Comparison of ENCODE assay signal across 13 mouse cellular contexts in the genomic region with DNA sequence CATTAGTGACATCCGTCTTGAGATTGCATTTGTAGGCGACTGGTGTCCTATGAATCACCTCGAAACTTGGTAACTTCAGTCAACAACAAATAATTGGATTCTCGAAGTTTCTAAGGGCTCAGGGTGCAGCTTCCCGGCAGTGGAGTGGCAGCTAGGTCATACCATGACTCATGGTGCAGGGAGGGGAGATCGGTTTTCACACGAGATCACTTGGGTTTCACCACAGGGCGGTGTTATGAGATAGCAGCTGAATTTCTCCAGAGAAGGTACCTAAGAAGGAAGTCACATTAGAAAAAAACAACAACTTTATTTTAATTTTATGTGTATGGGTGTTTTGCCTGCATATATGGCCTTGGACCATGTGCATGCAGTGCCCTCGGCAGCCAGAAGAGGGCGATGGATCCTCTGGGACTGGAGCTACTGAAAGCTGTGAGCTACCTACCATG. TPM values are rescaled to one million over a fixed set of nuclear protein-coding genes. Genes with fewer than 3 reads are reported as not detected.
DNase-seq lines count a peak whose midpoint lies in the region; ATAC-seq lines count a peak whose summit lies in the region.
"Had no signal": no experiment of that assay in that cellular context is flagged by ENCODE, and none has a peak within 500 bp of the region (broad histone marks: within the 10 kb centered on the region; RNA-seq: fewer than 3 reads in every experiment).

No protein-coding gene starts in this region.

- no peaks in the 10 kb centered on the region for H3K36me3 ChIP-seq in hindbrain, embryonic 13.5 days
- H3K36me3 ChIP-seq: embryonic facial prominence, embryonic 15.5 days; midbrain, embryonic 12.5 days had no signal

- no peak overlapping the region for H3K4me3 ChIP-seq in hindbrain, embryonic 13.5 days
- H3K4me3 ChIP-seq: embryonic facial prominence, embryonic 15.5 days; midbrain, embryonic 12.5 days had no signal

- no peaks in the 10 kb centered on the region for H3K9me3 ChIP-seq in hindbrain, embryonic 13.5 days
- H3K9me3 ChIP-seq: embryonic facial prominence, embryonic 15.5 days; midbrain, embryonic 12.5 days had no signal

- intact Hi-C loops in heart, postnatal 10 days (cut with DNase I) = no loop called here
- intact Hi-C loops in left cerebral cortex, postnatal 14 days (cut with DNase I) = no loop called here

- no peaks in the 10 kb centered on the region for H3K4me1 ChIP-seq in hindbrain, embryonic 13.5 days (replicated peaks)
- H3K4me1 ChIP-seq: embryonic facial prominence, embryonic 15.5 days; midbrain, embryonic 12.5 days had no signal

- DNase-seq in heart, postnatal 4 days = peak; percentile 12
- no peak for DNase-seq in heart, postnatal 10 days
- peak; percentile 78 for DNase-seq in 416B (ENCODE audit: low read depth)
- DNase-seq in R1 (ENCODE audit: low read depth, low spot score) = peak; percentile 60
- peak; percentile 30 for DNase-seq in lung, postnatal 36 days
- no peak for DNase-seq in left cerebral cortex, postnatal 14 days (ENCODE audit: low spot score in 2 of 2)
- no peak for DNase-seq in gastrocnemius, postnatal 25 days
- DNase-seq: heart, adult 11 months had no signal

- no peak overlapping the region for H3K27ac ChIP-seq in hindbrain, embryonic 13.5 days
- H3K27ac ChIP-seq: embryonic facial prominence, embryonic 15.5 days; midbrain, embryonic 12.5 days had no signal

- H3K27me3 ChIP-seq in hindbrain, embryonic 13.5 days = no peaks in the 10 kb centered on the region
- H3K27me3 ChIP-seq: embryonic facial prominence, embryonic 15.5 days had no signal

- WGBS in hindbrain, embryonic 13.5 days = 82% methylated on average over 10 of the region's 10 CpGs

- no peak overlapping the region for H3K9ac ChIP-seq in hindbrain, embryonic 13.5 days
- H3K9ac ChIP-seq: embryonic facial prominence, embryonic 15.5 days; midbrain, embryonic 12.5 days had no signal

- ATAC-seq in hindbrain, embryonic 13.5 days (ENCODE audit: low FRiP score) = no peak
- ATAC-seq: inflammation-experienced regulatory T-cells, adult 6 months had no signal

- H3K4me2 ChIP-seq in hindbrain, embryonic 13.5 days = no peak overlapping the region
- H3K4me2 ChIP-seq: embryonic facial prominence, embryonic 15.5 days; midbrain, embryonic 12.5 days had no signal

RNA-seq across cellular contexts. Expression of gene Asb11, which starts 9.3 kb away (rescaled TPM):
- 10 to 100 TPM; 21.5 to 49.7 TPM for total RNA-seq in heart, postnatal 4 days (2021)
- 10 to 100 TPM; 46.0 to 87.5 TPM for total RNA-seq in heart, postnatal 10 days (2021)
- total RNA-seq in left cerebral cortex, postnatal 14 days (2021) = 1 to 10 TPM; 3.8 to 4.0 TPM
- 10 to 100 TPM; 67.0 to 99.2 TPM for total RNA-seq in gastrocnemius, postnatal 25 days (2021)
- not detected in 2 replicates for polyA plus RNA-seq in hindbrain, embryonic 13.5 days (2015; fragmentation: Nextera tagmentation; extraction: Ambion mirVana)
- polyA plus RNA-seq: embryonic facial prominence, embryonic 15.5 days; inflammation-experienced regulatory T-cells, adult 6 months; midbrain, embryonic 12.5 days had no signal

RNA-seq across cellular contexts. Expression of gene Piga, which starts 26.5 kb away (rescaled TPM):
- 1 to 10 TPM; 4.8 to 5.1 TPM for total RNA-seq in heart, postnatal 4 days (2021)
- total RNA-seq in heart, postnatal 10 days (2021) = 1 to 10 TPM; 2.6 to 3.1 TPM
- 1 to 10 TPM; 5.1 to 5.5 TPM for total RNA-seq in left cerebral cortex, postnatal 14 days (2021)
- 1 to 10 TPM; 2.5 to 2.8 TPM for total RNA-seq in gastrocnemius, postnatal 25 days (2021)
- 5.7 and 6.4 TPM in 2 replicates for polyA plus RNA-seq in hindbrain, embryonic 13.5 days (2015; fragmentation: Nextera tagmentation; extraction: Ambion mirVana)

RNA-seq across cellular contexts. Expression of gene Asb9, which starts 60.0 kb away (rescaled TPM):
- total RNA-seq in heart, postnatal 4 days (2021) = not detected
- not detected for total RNA-seq in heart, postnatal 10 days (2021)
- total RNA-seq in left cerebral cortex, postnatal 14 days (2021) = not detected
- not detected for total RNA-seq in gastrocnemius, postnatal 25 days (2021)
- 0.14 and 0.28 TPM in 2 replicates for polyA plus RNA-seq in hindbrain, embryonic 13.5 days (2015; fragmentation: Nextera tagmentation; extraction: Ambion mirVana)
- total RNA-seq: left cerebral cortex, postnatal 25 days had no signal
- polyA plus RNA-seq: inflammation-experienced regulatory T-cells, adult 6 months had no signal

Comparison
In these comparisons a context has a peak if more than half of its experiments do, and no peak if none do; other contexts are left out.
1. DNase-seq: peak in heart, postnatal 4 days (single experiment), 416B (single experiment), R1 (single experiment) and lung, postnatal 36 days (single experiment); none in heart, postnatal 10 days (0 of 2), left cerebral cortex, postnatal 14 days (0 of 2) and gastrocnemius, postnatal 25 days (single experiment).
2. RNA of gene Asb11, which starts 9.3 kb away (total RNA-seq): 67.0 to 99.2 TPM in gastrocnemius, postnatal 25 days, 46.0 to 87.5 TPM in heart, postnatal 10 days and 21.5 to 49.7 TPM in heart, postnatal 4 days; 3.8 to 4.0 TPM in left cerebral cortex, postnatal 14 days; every median in the first group is over 4 times any median in the second.